Mouse (Mus musculus) layer of hippocampus, adult 9-11 months (tissue): Measurements from ENCODE around the gene Magea2.
"Not testable (repeated sequence)": the region's sequence is repeated elsewhere in the genome, so short reads cannot be mapped to it uniquely, and the experiment has no call there.

Source experiments
- DNase-seq: peaks from one replicate; pipeline ENCODE4 v3.0.0; 2022

Magea2 gene

GRCm38 (mm10) chrX:155093566-155093965, at the start of gene Magea2:
Gene Magea2 (minus strand): TSS chrX:155093666.
- DNase-seq, result not testable (repeated sequence)

GRCm38 (mm10) chrX:155128312-155128711, 34.8 kb upstream of the Magea2 start, which contains the start of gene Cldn34b2:
Gene Cldn34b2 (minus strand): TSS chrX:155128412.
- DNase-seq, result not testable (repeated sequence)

GRCm38 (mm10) chrX:155098024-155098423, 4.6 kb upstream of the Magea2 start:
- DNase-seq, result peak; percentile 2

- not testable (repeated sequence) for DNase-seq
These were observed 3.8 kb downstream of the Magea2 start, which contains the start of gene Magea1 for GRCm38 (mm10) chrX:155089693-155090092. Gene Magea1 (minus strand): TSS chrX:155089793.

- not testable (repeated sequence) for DNase-seq
These were observed 30.4 kb downstream of the Magea2 start, which contains the start of gene Magea5 for GRCm38 (mm10) chrX:155063045-155063444. Gene Magea5 (minus strand): TSS chrX:155063145.

GRCm38 (mm10) chrX:154995750-154996149, 97.7 kb downstream of the Magea2 start, which contains the start of gene Magea8:
Gene Magea8 (minus strand): TSS chrX:154995850.
- DNase-seq, result not testable (repeated sequence)
